Mouse (Mus musculus): ENCODE data around the gene Rgs10.

GRCm38 (mm10) chr7:128416664-128417063 is 1.9 kb downstream of the Rgs10 start:
- TF ChIP-seq CTCF (IDR thresholded peaks at IDR 0.05; ENCODE audit: insufficient read depth, low read length) (no peak), POLR2A (IDR thresholded peaks at IDR 0.05; ENCODE audit: borderline replicate concordance, extremely low read depth, low read depth, low read length) (no peak)
